Mouse (Mus musculus) myocyte (in vitro differentiated cells): ENCODE results near the gene Nexmif. TPM values are rescaled to one million over a fixed set of nuclear protein-coding genes. Genes with fewer than 3 reads are reported as not detected.
A peak's percentile ranks its signal among the peaks of the same experiment; 100 is the strongest.

Source experiments
- H3K27me3 ChIP-seq: one replicate; pipeline ENCODE4 v1.6.1; 2011; ENCODE audit not compliant: control insufficient read depth, insufficient read depth, insufficient read length
- H3K36me3 ChIP-seq: one replicate; pipeline ENCODE4 v1.6.1; 2011; ENCODE audit not compliant: control insufficient read depth, insufficient read depth
- H3K4me2 ChIP-seq: one replicate; pipeline ENCODE4 v1.6.1; 2011; ENCODE audit warnings: low read depth, control low read depth
- H3K4me3 ChIP-seq: one replicate; pipeline ENCODE4 v1.5.1; 2011; ENCODE audit warnings: mild to moderate bottlenecking, control low read depth, moderate library complexity
- H3K79me2 ChIP-seq: one replicate; pipeline ENCODE4 v1.6.1; 2011; ENCODE audit not compliant: control insufficient read depth, insufficient read depth
- H3ac ChIP-seq: one replicate; pipeline ENCODE4 v1.6.1; 2011; ENCODE audit not compliant: control insufficient read depth, insufficient read length
- CEBPB ChIP-seq: IDR thresholded peaks from 2 replicates; pipeline ENCODE4 v1.6.1; 2011; ENCODE audit warnings: mild to moderate bottlenecking, moderate library complexity; ENCODE audit not compliant: poor library complexity, insufficient read depth, severe bottlenecking
- E2F4 ChIP-seq: IDR thresholded peaks from one replicate; pipeline ENCODE4 v1.6.1; 2011; ENCODE audit warnings: mild to moderate bottlenecking, control low read depth, moderate library complexity; ENCODE audit not compliant: insufficient read depth
- MAX ChIP-seq: IDR thresholded peaks from one replicate; pipeline ENCODE4 v1.6.1; 2011; ENCODE audit warnings: low read depth, mild to moderate bottlenecking, control low read depth
- MYOD1 ChIP-seq, 3 experiments: IDR thresholded peaks; one replicate each; pipeline ENCODE4 v1.6.1; 2011; ENCODE audit warnings: control low read depth in 2 of 3, low read depth in 2 of 3, mild to moderate bottlenecking in 2 of 3, moderate library complexity in 1 of 3; ENCODE audit not compliant: insufficient read length in 2 of 3, control insufficient read depth in 1 of 3
- MYOG ChIP-seq, 3 experiments: IDR thresholded peaks; one replicate each; pipeline ENCODE4 v1.6.1; 2011; ENCODE audit warnings: control low read depth in 2 of 3, low read depth in 2 of 3, mild to moderate bottlenecking in 2 of 3; ENCODE audit not compliant: insufficient read length in 2 of 3, control insufficient read depth in 1 of 3, insufficient read depth in 1 of 3
- POLR2A ChIP-seq: IDR thresholded peaks from one replicate; pipeline ENCODE4 v1.6.1; 2011; ENCODE audit warnings: low read depth, mild to moderate bottlenecking, control low read depth, moderate library complexity; ENCODE audit not compliant: insufficient read length
- POLR2AphosphoS2 ChIP-seq: IDR thresholded peaks from one replicate; pipeline ENCODE4 v1.6.1; 2011; ENCODE audit warnings: low read depth, control low read depth; ENCODE audit not compliant: insufficient read length
- REST ChIP-seq: IDR thresholded peaks from one replicate; pipeline ENCODE4 v1.6.1; 2011; ENCODE audit warnings: mild to moderate bottlenecking, control low read depth, moderate library complexity; ENCODE audit not compliant: insufficient read depth, insufficient read length
- SRF ChIP-seq: IDR thresholded peaks from one replicate; pipeline ENCODE4 v1.6.1; 2011; ENCODE audit warnings: low read depth; ENCODE audit not compliant: control insufficient read depth, insufficient read length
- TCF12 ChIP-seq: IDR thresholded peaks from one replicate; pipeline ENCODE4 v1.6.1; 2011; ENCODE audit warnings: mild to moderate bottlenecking, control low read depth; ENCODE audit not compliant: poor library complexity, insufficient read depth, severe bottlenecking
- TCF3 ChIP-seq: IDR thresholded peaks from one replicate; pipeline ENCODE4 v1.6.1; 2011; ENCODE audit warnings: low read depth, control low read depth; ENCODE audit not compliant: insufficient read length
- USF1 ChIP-seq: IDR thresholded peaks from one replicate; pipeline ENCODE4 v1.6.1; 2011; ENCODE audit warnings: low read depth, mild to moderate bottlenecking, control low read depth, moderate library complexity
- polyA plus RNA-seq: library from polyadenylated mRNA; unstranded; fragments of >200 nt; fragmentation: generic; extraction: Trizol; gene quantifications from one replicate; pipeline ENCODE4 v1.2.1, GENCODE M21; 2012; ENCODE audit warnings: missing spikeins

Gene Nexmif
- not detected for polyA plus RNA-seq

DNA sequence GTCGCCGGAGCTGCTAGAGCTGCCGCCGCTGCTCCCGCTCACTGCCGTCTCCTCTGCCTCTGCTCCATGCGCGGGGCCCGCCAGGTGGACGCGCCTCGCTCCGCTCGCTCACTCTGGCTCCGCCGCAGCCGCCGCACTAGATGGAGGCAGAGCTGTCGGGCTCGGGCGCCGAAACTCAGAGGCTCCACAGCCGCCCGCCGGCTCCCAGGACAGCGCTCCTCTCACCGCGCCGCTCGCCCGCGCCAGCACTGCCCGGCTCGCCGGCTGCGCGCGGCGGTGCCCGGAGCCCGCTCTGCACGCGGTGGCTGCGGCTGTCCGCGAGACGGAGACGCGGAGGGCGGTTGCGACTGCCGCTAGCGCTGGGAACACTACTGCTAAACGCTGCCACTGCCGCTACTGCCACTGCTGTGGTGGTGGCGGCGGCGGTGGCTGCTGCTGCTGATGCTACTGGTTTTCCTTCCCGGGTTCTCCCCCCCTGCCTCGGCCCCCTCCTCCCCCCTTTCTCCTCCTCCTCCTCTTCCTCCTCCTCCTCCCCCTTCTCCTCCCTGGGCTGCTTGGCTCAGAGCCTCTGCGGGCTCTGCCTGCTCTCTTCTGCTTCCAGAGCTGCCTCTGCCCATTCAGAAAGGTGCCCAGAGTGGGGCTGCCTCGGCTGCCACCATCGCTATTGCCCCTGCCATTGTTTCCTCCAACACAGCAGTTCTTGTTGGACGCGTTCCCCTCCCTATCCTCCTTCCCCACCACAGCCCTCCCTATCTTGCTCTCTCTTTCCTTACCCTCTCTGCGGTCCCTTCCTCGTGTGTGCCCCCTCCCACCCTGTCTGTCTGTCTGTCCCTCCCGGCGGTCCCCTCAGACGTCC, at the start of gene Nexmif:
Gene Nexmif, minus strand, starts transcription at position 450 of the 856 bp plus-strand sequence.
- Histone ChIP-seq H3K4me3 (no peak within 1 kb of the TSS), H3ac (no peak within 1 kb of the TSS), H3K27me3 (peaks cover 21% of the 10 kb centered on the region), H3K36me3 (no peaks in the 10 kb centered on the region), H3K79me2 (no peaks in the 10 kb centered on the region), H3K4me2 (no peak within 1 kb of the TSS)
- TF ChIP-seq TCF3 (no peak), SRF (no peak), REST (no peak), TCF12 (no peak), E2F4 (no peak), MAX (no peak), POLR2AphosphoS2 (no peak), MYOG (IDR thresholded peaks at IDR 0.05; ENCODE audit: control insufficient read depth in 1 of 3, insufficient read depth in 1 of 3, insufficient read length in 2 of 3, low read depth in 2 of 3) (no peak), POLR2A (no peak), MYOD1 (IDR thresholded peaks at IDR 0.05; ENCODE audit: control insufficient read depth in 1 of 3, insufficient read length in 2 of 3, low read depth in 2 of 3) (no peak), CEBPB (no peak), USF1 (no peak)

GRCm38 (mm10) chrX:104208701-104209100, 7.7 kb upstream of the Nexmif start:
- TF ChIP-seq USF1, result no peak
- peak; percentile 53 for TF ChIP-seq REST
- TF ChIP-seq MAX, result no peak
- Histone ChIP-seq H3K4me2 (no peak overlapping the region), H3K27me3 (no peaks in the 10 kb centered on the region)

GRCm38 (mm10) chrX:104201592-104202139, 681 bp upstream of the Nexmif start:
- no peak overlapping the region for H3K4me2 ChIP-seq
- H3K27me3 ChIP-seq, result peaks cover 21% of the 10 kb centered on the region
- H3K4me3 ChIP-seq, result no peak overlapping the region
- TF ChIP-seq MYOG (IDR thresholded peaks at IDR 0.05; ENCODE audit: control insufficient read depth in 1 of 3, insufficient read depth in 1 of 3, insufficient read length in 2 of 3, low read depth in 2 of 3), result no peak
- no peak for TF ChIP-seq SRF
- no peak for TF ChIP-seq MYOD1 (IDR thresholded peaks at IDR 0.05; ENCODE audit: control insufficient read depth in 1 of 3, insufficient read length in 2 of 3, low read depth in 2 of 3)
- TF ChIP-seq TCF3, result no peak
- TF ChIP-seq MAX, result no peak
- TF ChIP-seq REST, result no peak
- TF ChIP-seq E2F4, result no peak
- no peak for TF ChIP-seq USF1
- no peak for TF ChIP-seq CEBPB
- no peak for TF ChIP-seq POLR2A
- TF ChIP-seq POLR2AphosphoS2, result no peak
- no peak for TF ChIP-seq TCF12
- no peaks in the 10 kb centered on the region for H3K36me3 ChIP-seq
- H3ac ChIP-seq, result no peak overlapping the region
- H3K79me2 ChIP-seq, result no peaks in the 10 kb centered on the region

More at GRCm38 (mm10) chrX:104208701-104209100, 7.7 kb upstream of the Nexmif start:
- H3K79me2 ChIP-seq, result no peaks in the 10 kb centered on the region
- no peaks in the 10 kb centered on the region for H3K36me3 ChIP-seq
- H3ac ChIP-seq, result no peak overlapping the region
- H3K4me3 ChIP-seq, result no peak overlapping the region

DNA sequence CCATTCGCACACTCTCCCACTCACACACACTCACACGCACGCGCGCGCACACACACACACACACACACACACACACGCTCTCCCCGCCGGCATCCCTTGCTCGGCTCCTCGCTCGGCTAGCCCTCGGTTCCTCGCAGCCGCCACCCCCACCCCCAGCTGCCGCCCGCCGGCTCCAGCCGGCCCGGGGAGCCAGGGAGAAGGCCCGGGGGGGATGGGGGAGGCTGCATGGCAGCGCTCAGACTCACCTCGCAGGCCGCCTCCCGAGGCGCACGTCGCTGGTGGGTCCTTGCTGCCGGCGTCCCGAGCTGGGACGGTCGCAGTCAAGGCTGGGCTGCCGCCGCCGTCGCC, 623 bp downstream of the Nexmif start:
- TF ChIP-seq MAX (no peak), REST (no peak), USF1 (no peak), POLR2AphosphoS2 (no peak), MYOD1 (IDR thresholded peaks at IDR 0.05; ENCODE audit: control insufficient read depth in 1 of 3, insufficient read length in 2 of 3, low read depth in 2 of 3) (no peak), TCF3 (no peak), E2F4 (no peak), CEBPB (no peak), MYOG (IDR thresholded peaks at IDR 0.05; ENCODE audit: control insufficient read depth in 1 of 3, insufficient read depth in 1 of 3, insufficient read length in 2 of 3, low read depth in 2 of 3) (no peak), SRF (no peak), POLR2A (no peak), TCF12 (no peak)
- H3K36me3 ChIP-seq, result no peaks in the 10 kb centered on the region
- no peak overlapping the region for H3ac ChIP-seq
- no peak overlapping the region for H3K4me3 ChIP-seq
- no peaks in the 10 kb centered on the region for H3K79me2 ChIP-seq
- peaks cover 21% of the 10 kb centered on the region for H3K27me3 ChIP-seq
- H3K4me2 ChIP-seq, result no peak overlapping the region
